Mouse (Mus musculus): Measurements from ENCODE around the gene Nwd2. TPM values are rescaled to one million over a fixed set of nuclear protein-coding genes. Genes with fewer than 3 reads are reported as not detected.
A peak's percentile ranks its signal among the peaks of the same experiment; 100 is the strongest.

The Nwd2 gene
- total RNA-seq, 2 experiments from 2014 or later, result 45.5 to 54.6 TPM

DNA sequence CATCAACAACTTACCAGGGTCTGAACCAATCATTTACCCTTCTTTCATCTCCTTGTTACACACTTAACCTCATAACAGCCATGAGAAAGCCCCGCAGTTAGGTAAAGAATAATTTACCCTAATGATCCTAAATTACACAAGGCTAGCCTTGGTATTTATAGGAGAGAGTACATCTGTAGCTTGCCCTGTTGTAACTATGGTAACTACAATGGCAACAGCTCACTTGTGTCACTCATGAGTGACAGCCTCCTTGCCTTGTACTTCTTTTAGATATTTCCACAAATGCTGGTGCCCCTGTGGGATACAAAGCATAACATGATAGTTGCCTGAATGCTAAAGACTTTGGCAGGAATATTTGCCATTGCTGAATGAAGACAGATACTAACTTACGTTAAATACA is 99.4 kb downstream of the Nwd2 start:
- intact Hi-C loops (cut with DNase I), result no loop called here
- DNase-seq (ENCODE audit: low spot score in 2 of 2), result no peak

DNA sequence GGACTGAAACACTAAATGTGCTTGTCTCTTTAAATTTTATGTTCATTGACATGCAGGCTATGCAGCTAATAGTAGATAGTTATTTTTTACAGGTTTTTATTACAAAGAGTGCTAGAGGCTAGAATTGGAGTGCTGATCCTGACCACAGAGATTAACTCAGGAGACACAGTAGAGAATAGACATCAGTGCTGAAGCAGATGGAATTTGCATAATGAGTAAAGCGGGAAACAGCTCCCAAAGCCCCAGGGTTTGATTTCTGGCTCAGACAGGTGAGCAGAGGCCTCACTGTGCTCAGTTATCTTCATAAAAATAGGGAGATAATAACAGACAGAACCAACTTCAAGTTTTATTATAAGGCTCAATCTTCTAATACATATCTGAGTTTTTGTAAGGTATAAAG is 99.9 kb downstream of the Nwd2 start:
- no peak for DNase-seq (ENCODE audit: low spot score in 2 of 2)
- intact Hi-C loops (cut with DNase I), result no loop called here

DNA sequence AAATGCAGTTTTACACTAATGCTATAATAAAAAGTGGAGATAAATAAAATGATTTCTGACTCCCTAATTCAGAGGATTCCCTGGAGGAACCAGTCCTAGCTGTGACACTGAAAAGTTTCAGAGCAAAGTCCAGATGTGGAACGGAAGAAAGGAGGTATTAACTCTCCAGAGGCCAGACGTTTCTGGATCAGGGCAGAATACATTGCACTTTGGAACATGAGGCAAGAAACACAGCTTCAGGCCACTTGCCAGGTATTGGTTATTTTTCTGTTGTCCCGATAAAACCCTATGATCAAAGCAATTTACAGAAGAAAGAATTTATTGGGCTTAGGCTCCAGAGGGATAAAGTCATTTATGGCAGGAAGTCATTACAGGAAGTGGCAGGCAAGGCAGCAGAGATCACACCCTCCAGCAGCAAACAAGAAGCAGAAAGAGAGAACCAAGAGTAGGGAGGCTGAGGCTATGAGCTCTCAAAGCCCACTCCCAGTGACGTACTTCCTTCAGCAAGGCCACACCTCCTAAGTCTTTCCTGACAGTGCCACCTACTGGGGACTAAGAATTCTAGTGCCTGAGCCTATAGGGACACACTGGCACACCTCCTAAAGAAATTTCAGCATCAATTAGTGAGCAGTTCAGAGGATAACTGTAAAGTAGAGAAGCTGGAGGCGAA is 106.3 kb downstream of the Nwd2 start:
- DNase-seq (ENCODE audit: low spot score in 2 of 2), result no peak
- intact Hi-C loops (cut with DNase I), result no loop called here

DNA sequence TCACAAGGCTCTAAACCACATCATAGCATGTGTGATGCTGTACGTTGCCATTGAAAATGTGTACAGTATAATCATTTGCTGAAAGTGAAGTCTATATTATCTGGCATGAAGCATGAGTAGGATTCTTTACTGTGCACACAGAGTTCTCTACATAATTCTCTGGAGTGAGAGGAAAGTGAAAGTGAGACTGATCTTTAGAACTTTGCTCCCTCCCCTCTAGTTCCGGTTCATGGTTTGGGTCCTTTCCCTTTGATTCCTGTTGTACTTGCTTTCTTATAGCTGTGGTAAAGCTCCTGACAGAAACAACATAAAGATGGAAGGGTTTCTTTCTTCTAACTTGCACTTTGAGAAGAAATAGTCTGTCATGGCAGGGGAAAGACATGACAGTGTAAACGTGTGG is 107.0 kb downstream of the Nwd2 start:
- DNase-seq (ENCODE audit: low spot score in 2 of 2), result no peak
- intact Hi-C loops (cut with DNase I), result no loop called here

DNA sequence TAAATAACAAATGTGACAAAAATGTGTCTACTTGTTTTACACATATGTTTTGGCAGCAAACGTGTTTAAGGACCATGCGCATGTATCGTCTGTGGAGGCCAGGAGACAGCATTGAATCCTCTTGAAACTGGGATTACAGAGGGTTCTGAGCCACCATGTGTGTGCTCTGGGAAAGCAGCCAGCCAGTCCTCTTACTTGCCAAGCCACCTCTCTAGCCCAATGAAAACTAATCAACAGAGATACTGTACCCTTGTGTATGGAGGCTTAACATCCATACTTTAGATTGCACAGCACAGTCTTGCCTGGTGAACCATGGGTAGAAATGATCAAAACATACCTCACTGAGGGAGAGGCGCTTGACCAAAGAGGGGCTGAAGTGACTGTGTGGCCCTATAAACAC is 117.0 kb downstream of the Nwd2 start:
- DNase-seq (ENCODE audit: low spot score in 2 of 2), result no peak
- intact Hi-C loops (cut with DNase I), result loop anchor here (2.0 to 5.0 kb wide), 3 partner anchors 119 to 871 kb away; partner anchors contain the start of gene Nwd2

DNA sequence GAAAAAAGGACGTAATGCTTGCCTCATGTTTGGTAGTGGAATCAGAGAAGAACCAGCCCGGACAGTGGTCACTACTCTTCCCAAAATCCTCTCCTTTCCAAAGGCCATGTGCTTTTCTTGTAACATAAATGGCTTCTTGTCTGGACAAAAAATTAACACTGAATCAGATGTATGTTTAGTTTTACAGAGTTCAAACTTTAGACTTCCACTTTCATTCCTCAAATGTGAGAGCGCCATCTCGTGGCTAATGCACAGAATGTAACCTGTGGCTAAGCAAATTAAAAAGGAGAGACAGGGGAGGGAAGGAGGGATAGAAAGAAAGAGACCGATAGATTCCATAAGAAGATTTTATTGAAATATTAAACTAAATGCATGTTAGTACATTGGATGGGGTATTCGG is 117.8 kb downstream of the Nwd2 start:
- DNase-seq (ENCODE audit: low spot score in 2 of 2), result peak; percentile 47 to 58
- intact Hi-C loops (cut with DNase I), result loop anchor here (2.0 to 5.0 kb wide), 3 partner anchors 119 to 872 kb away; partner anchors contain the start of gene Nwd2

DNA sequence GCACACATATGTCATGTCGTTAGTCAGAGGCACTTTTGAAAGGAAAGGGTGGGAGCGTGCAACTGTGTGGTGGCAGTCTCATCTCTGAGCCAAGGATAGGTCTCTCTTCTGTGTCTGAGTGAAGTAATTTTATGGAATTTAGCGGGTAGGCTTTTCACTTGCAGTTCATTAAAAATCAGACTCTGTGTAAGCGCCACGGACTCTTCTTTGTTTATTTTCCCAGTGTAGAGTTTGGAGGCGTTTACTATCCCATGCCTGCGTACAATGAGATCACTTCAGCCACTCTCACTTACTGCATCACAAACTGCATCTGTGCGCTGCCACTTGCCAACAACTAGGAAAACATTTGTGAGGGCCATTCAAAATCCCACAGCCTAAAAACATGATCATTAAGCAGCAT is 118.6 kb downstream of the Nwd2 start:
- peak; percentile 11 to 46 for DNase-seq (ENCODE audit: low spot score in 2 of 2)
- intact Hi-C loops (cut with DNase I), result loop anchor here (2.0 to 5.0 kb wide), 3 partner anchors 120 to 873 kb away; partner anchors contain the start of gene Nwd2

DNA sequence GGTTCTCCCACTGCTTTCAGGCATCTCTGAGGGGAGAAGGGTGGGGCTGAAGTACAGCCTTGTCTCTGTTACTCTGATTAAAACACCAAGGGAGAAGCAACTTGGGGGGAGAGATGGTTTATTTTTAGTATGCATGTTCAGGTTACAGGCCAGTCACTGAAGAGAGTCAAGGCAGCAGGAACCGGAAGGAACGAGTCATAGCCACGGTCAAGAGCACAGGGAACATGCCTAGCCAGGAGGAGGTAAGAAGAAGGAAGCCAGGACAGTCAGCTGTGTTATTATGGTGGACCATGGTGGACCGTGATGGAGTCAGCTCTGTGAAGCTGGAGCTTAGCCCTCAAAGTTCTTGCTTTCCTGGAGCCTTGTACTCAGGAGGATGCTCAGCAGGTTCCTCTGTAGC is 119.3 kb downstream of the Nwd2 start:
- DNase-seq (ENCODE audit: low spot score in 2 of 2), result no peak
- intact Hi-C loops (cut with DNase I), result loop anchor here (5.0 kb wide), 2 partner anchors 121 to 831 kb away; partner anchors contain the start of gene Nwd2

DNA sequence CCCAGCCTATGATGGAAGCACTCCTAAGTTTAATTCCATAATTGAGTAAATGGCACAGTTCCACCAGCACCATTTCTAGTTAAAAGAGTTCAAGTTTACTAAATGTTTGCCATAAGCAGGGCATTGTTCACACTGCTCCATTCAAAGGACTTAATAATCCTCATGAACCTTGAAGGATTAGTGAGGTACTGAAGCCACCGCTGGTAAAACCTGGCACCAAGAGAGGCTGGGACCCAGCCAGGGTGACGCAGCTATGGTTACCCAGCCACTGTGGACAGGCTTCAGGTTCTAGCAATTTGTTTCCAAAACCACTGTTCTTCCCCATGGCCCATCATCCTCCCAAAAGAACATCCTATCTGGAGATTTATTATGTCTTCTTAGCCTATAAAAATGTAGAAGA is 124.1 kb downstream of the Nwd2 start:
- DNase-seq (ENCODE audit: low spot score in 2 of 2), result no peak
- intact Hi-C loops (cut with DNase I), result no loop called here

DNA sequence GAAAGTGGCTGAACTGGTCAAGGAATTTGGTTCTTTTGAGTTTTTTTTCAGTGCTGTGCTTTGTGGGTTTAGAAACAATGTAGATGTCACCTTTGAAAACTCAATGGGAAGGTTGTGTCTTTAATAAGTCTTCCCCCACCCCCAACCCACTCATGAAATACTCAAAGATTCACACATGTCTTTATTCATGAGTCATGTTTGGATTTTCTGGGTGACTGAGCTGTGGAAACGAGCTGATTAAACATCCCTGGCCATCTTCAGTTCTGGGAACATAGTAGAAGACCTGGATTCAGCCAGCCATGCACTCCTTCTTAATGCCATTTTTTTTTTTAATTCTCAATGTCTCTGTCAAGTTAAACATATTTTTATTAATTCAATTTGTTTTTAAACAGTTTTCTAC is 124.7 kb downstream of the Nwd2 start:
- no peak for DNase-seq (ENCODE audit: low spot score in 2 of 2)
- intact Hi-C loops (cut with DNase I), result no loop called here

DNA sequence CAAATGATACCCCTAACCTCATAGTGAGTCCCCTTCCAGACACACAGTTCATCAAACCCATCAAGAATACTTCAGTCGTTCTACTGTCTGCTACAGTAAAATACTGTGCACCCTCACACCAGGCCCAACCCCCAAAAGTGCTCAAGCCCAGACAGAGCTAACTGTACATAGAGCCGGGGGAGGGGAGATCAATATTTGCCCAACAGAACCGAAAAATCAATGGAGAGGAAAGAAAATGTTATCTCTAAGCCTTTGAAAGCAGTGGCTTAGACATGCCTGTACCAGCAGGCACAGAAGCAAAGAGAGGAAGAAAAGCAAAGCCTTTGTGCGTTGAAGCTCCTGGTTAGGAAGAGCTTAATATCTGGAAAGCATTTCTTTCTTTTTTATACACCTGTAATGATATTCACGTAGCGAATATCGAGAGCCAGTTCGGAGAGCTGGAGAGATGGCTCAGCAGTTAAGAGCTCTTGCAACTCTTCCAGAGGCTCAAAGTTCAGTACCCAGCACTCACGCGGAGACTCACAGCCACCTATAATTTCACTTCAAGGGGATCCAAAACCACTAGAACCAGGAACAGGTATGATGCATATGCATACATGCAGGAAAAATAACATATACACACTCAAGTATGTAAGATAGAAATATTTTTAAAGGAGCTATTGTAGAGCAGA is 139.4 kb downstream of the Nwd2 start:
- intact Hi-C loops (cut with DNase I), result no loop called here

DNA sequence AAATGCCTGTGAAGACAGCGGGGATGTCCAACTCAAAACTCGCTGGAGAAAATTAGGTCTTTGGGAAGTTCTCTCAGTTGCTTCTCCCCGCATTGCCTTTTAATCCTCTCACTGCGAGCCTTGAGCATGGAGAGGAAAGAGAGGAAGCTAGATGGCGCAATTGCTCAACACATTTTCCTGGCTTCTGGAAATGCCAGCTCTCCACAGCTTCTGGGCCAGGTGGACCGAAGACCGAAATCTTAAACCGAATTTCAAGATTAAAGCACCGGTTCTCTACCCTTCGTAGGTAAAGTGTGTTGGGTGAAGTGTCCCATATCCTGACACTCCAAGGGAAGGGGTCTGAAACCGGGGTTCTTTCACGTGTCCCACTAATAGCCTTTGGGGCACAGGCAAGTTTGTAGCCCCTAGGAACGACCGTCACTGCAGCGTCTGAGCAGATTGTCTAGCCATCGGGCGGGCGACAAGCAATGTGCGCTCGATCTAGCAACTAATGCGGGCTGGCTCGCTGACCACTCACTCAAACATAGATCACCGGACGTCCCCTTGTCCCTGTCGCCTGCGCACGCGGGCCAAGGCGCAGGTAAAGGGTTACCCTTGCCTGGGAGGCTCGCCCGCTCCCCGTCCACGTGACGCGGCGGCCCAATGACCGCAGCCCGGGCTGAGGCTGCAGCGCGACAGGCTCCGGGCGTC is 163.1 kb downstream of the Nwd2 start, which contains the start of gene 0610040J01Rik:
TSS of gene 0610040J01Rik (plus strand) at position 545 of the 690 bp plus-strand sequence.
- intact Hi-C loops (cut with DNase I), result loop anchor here (1.0 to 10.0 kb wide), 3 partner anchors 74 to 463 kb away; no protein-coding TSS in a partner anchor
- DNase-seq (ENCODE audit: low spot score in 2 of 2), result peak; percentile 70 to 84

More for the DNA sequence above, 139.4 kb downstream of the Nwd2 start:
- DNase-seq (ENCODE audit: low spot score in 2 of 2), result no peak

DNA sequence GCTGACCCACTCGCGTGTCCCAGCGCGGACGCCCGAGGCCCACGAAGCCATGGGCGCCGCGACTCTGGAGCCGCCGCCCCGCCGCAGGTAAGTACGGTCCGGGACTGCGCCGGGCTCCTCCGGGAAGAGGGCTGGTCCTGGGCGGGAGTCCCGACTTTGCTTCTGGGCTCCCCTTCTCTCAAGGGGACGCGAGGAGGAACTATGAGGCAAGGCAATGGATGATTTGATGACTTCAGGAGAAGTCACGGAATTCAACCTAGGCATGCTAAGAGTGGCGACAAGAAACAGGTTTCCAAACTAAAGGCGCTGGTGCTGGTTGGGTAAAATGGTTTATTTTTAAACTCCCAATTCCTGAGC is 163.6 kb downstream of the Nwd2 start:
- intact Hi-C loops (cut with DNase I), result loop anchor here (1.0 to 10.0 kb wide), 3 partner anchors 74 to 462 kb away; no protein-coding TSS in a partner anchor
- DNase-seq (ENCODE audit: low spot score in 2 of 2), result no peak

DNA sequence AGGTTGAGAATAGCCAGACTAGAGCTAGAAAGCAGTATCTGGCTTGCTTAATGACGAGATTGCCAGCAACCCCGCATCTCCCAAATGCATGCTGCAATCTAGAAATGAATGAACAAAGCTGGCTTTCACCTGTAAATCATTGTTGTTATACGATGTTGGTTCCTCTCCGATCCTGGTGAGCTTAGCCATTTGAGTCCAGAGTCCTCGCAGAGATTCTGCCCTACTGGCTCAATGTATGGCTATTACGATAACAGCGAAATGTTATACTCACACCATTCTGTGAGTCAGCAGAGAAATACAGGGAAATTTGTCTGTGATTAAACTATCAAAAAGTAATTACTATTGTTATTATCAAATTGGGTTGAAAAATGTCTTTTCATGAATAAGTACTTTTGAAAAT is 167.7 kb downstream of the Nwd2 start:
- no peak for DNase-seq (ENCODE audit: low spot score in 2 of 2)
- intact Hi-C loops (cut with DNase I), result loop anchor here (10.0 kb wide), 1 partner anchor 458 kb away; no protein-coding TSS in a partner anchor

DNA sequence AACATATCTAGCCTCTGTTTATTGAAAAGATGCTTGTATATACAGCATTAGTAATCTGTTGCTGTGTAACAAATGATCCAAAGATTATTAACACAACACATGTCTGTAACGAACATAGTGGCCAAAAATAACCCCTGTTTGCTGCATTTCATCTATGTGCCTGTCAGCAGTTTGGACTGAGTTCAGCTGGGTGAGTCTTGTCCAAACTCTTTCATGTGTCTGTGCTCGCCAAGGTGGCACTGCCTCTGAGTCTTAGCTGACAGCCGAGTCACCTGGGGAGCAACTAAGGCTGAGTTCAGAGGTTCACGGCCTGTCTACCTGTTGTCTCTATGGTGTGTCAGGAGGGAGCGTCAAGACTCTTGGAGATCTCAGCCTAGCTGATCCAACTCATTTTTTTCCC is 168.4 kb downstream of the Nwd2 start:
- intact Hi-C loops (cut with DNase I), result loop anchor here (10.0 kb wide), 1 partner anchor 458 kb away; no protein-coding TSS in a partner anchor
- no peak for DNase-seq (ENCODE audit: low spot score in 2 of 2)

DNA sequence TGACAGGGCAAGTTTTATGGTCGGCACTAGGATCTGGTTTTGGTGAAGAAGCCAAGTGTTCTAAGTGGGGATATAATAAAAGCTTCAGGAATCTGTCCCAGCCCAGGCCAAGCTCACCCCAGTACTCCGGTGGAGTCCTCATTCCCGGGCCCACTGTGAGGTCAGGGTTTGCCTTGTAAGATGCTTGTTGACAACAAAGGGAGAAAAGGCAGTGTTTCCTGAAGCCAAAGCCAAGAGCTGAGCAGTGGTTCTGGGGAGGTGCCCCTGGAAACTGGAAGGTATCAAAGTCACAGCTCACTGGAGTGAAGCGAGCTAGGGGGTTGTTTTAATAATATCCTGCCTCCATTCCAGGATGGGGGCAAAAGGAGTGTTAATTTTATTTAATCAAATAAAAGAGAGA is 170.1 kb downstream of the Nwd2 start:
- DNase-seq (ENCODE audit: low spot score in 2 of 2), result no peak
- intact Hi-C loops (cut with DNase I), result loop anchor here (10.0 kb wide), 1 partner anchor 456 kb away; no protein-coding TSS in a partner anchor

DNA sequence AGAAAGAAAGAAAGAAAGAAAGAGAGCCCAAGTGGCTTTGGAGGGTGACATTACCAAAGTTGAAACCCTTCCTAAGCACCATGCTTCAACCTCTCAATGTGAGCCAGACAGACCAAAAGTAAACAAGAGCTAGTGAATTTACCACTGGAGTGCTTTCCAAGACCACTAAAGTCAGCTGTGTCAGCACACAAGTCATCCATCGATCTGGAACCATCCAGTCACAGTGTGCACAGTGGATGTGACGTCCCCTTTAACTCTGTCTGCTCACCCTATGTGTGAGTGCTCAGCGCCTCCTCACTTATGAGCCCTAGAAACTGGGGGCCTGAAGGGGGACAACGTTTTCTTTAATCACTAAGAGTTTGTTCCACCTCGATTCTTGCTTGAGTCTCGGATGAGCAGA is 170.6 kb downstream of the Nwd2 start:
- intact Hi-C loops (cut with DNase I), result loop anchor here (10.0 kb wide), 1 partner anchor 455 kb away; no protein-coding TSS in a partner anchor

DNA sequence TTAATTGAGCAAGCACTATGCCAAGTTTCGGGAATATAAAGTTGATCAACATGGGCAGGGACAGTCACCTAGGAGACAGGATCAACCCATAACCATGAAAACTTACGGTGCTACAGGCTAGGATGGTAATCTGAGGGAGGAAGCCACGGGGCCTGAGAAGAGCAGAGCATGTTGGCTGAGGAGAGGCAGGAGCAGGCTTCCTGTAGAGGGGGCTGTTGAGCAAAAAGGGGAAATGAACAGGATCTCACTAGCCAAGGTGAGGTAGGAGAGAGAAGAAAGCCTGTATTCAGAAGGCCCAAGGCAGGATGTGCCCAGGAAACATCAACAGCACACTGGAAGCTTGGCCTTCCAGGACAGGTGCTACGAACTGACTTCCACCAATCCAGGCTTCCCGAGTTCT is 172.3 kb downstream of the Nwd2 start:
- DNase-seq (ENCODE audit: low spot score in 2 of 2), result no peak
- intact Hi-C loops (cut with DNase I), result no loop called here

More for the DNA sequence above, 170.6 kb downstream of the Nwd2 start:
- no peak for DNase-seq (ENCODE audit: low spot score in 2 of 2)

DNA sequence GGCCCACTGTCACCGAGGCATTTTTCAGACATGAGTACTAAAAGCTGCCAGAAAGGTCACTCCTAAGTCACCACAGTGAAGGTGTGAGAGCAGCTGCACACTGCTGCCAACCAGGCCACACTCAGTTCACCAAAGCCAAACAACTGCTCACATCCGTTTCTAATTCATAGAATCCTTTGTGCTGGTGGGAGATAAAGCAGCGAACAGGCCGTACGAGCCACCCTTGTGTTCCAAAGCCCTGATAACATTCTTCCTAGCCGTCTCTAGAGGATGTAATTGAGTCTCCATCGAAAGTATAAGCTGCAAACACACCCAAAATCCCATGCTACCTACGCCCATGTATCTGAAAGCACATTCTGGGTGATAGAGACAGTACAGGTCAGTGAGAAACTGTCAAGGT is 173.0 kb downstream of the Nwd2 start:
- intact Hi-C loops (cut with DNase I), result no loop called here
- no peak for DNase-seq (ENCODE audit: low spot score in 2 of 2)

Measured in left cerebral cortex, postnatal 25 days (tissue).